Mouse (Mus musculus) liver, postnatal 0 days (tissue): ENCODE measurements around the gene Gmcl1. TPM values are rescaled to one million over a fixed set of nuclear protein-coding genes. Genes with fewer than 3 reads are reported as not detected.

Source experiments
- ATAC-seq: fragments of 200-750 bp; cut with Nextera tagmentation; 2 replicates; pipeline ENCODE4 v1.8.0; 2017; ENCODE audit warnings: mild to moderate bottlenecking, moderate library complexity
- DNase-seq: peaks from one replicate; pipeline ENCODE4 v3.0.0-alpha.2; 2016
- H3K27ac ChIP-seq: fragments of 300-500 bp; sonication (generic); 2 replicates; pipeline ENCODE4 v1.5.1; 2014; ENCODE audit warnings: antibody characterized with exemption, moderate library complexity, mild to moderate bottlenecking, low read depth
- H3K27me3 ChIP-seq: fragments of 300-500 bp; sonication (generic); 2 replicates; pipeline ENCODE4 v1.6.1; 2014; ENCODE audit warnings: low read length, control low read depth, mixed read lengths; ENCODE audit not compliant: insufficient read depth
- H3K36me3 ChIP-seq: fragments of 300-500 bp; sonication (generic); replicated peaks from 2 replicates; pipeline ENCODE4 v1.6.1; 2014; ENCODE audit warnings: mild to moderate bottlenecking, control low read depth, low read length, moderate library complexity, mixed read lengths; ENCODE audit not compliant: insufficient read depth
- H3K4me1 ChIP-seq: fragments of 300-500 bp; sonication (generic); 2 replicates; pipeline ENCODE4 v1.6.1; 2014; ENCODE audit warnings: antibody characterized with exemption, mild to moderate bottlenecking, control low read depth; ENCODE audit not compliant: insufficient read depth
- H3K4me2 ChIP-seq: fragments of 300-500 bp; sonication (generic); 2 replicates; pipeline ENCODE4 v1.6.1; 2014; ENCODE audit warnings: low read depth, mild to moderate bottlenecking, low read length, moderate library complexity, mixed read lengths
- H3K4me3 ChIP-seq: fragments of 300-500 bp; sonication (generic); 2 replicates; pipeline ENCODE4 v1.5.1; 2014; ENCODE audit warnings: low read depth, low read length
- H3K9ac ChIP-seq: fragments of 300-500 bp; sonication (generic); replicated peaks from 2 replicates; pipeline ENCODE4 v1.6.1; 2014; ENCODE audit warnings: mild to moderate bottlenecking, moderate library complexity
- H3K9me3 ChIP-seq: fragments of 300-500 bp; sonication (generic); 2 replicates; pipeline ENCODE4 v1.6.1; 2016; ENCODE audit warnings: mild to moderate bottlenecking, control low read depth, low read length, mixed read lengths
- CTCF ChIP-seq: sonication (generic); IDR thresholded peaks from 2 replicates; pipeline ENCODE4 v1.5.1; 2016; ENCODE audit warnings: antibody characterized with exemption, low read depth
- EP300 ChIP-seq: IDR thresholded peaks from 2 replicates; pipeline ENCODE4 v1.6.1; 2016; ENCODE audit warnings: antibody characterized with exemption, low read depth, mild to moderate bottlenecking
- WGBS: fragments of 180-500 bp; shearing (Covaris S2); extraction: QIAGEN DNeasy Blood & Tissue Kit; methylation state at CpG from one replicate; pipeline ENCODE4 v1.1.7; 2014; ENCODE audit not compliant: insufficient replicate concordance; 5-methylcytosine and 5-hydroxymethylcytosine counted together
- polyA plus RNA-seq: library from polyadenylated mRNA; unstranded; fragments of >200 nt; fragmentation: Nextera tagmentation; extraction: Ambion mirVana; gene quantifications from 2 replicates; pipeline ENCODE4 v1.2.1, GENCODE M21; 2015

Gmcl1 gene
- polyA plus RNA-seq, 1 experiment from 2014 or later, result 5.0 TPM

GRCm38 (mm10) chr6:86670873-86671272, 62.3 kb downstream of the Gmcl1 start:
- Histone ChIP-seq H3K4me2 (no peak overlapping the region), H3K36me3 (peaks cover 51% of the 10 kb centered on the region), H3K4me3 (no peak overlapping the region), H3K4me1 (peaks cover 18% of the 10 kb centered on the region), H3K9ac (no peak overlapping the region), H3K27ac (peak overlapping the region; percentile 94; the same call in 1 of the 2 replicates), H3K9me3 (no peaks in the 10 kb centered on the region), H3K27me3 (no peaks in the 10 kb centered on the region)
- DNase-seq (peak; percentile 42), ATAC-seq (no peak)
- TF ChIP-seq CTCF (peak; percentile 100), EP300 (no peak)
- 23% methylated on average over 2 of the region's 2 CpGs for WGBS

DNA sequence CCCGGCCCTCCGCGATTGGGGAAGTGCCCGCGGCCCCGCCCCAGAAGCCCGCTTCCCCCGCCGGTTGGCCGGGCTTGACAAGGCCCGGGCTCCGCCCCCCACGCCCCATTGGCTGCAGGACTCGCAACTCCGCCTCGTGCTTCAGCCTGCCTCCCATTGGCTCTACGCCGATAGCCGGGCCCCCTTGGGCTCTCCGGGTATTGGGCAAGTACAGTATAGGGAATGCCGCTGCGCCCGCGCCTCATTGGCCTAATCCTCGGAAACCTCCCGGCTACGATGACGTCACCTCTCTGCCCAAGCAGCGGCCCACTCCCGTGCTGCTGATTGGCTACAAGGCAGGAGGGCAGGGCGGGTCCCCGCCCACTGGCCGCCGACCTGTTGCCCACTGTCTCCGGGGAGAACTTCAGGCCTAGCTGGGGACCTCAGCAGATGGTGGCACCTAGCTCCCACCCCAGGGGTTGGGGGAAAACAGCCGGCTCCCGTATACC, 63.9 kb downstream of the Gmcl1 start:
- H3K9ac ChIP-seq, result peak overlapping the region; percentile 86
- ATAC-seq, result peak; percentile 98
- H3K27me3 ChIP-seq, result no peaks in the 10 kb centered on the region
- H3K4me1 ChIP-seq, result peaks cover 32% of the 10 kb centered on the region
- H3K9me3 ChIP-seq, result no peaks in the 10 kb centered on the region
- H3K27ac ChIP-seq, result peak overlapping the region; percentile 94
- H3K4me3 ChIP-seq, result peak overlapping the region; percentile 89
- peak; percentile 100 for DNase-seq
- 2% methylated on average over 23 of the region's 37 CpGs for WGBS
- peak overlapping the region; percentile 83 for H3K4me2 ChIP-seq
- TF ChIP-seq CTCF (no peak), EP300 (peak; percentile 70; the same call in 1 of the 2 replicates)
- H3K36me3 ChIP-seq, result peaks cover 57% of the 10 kb centered on the region

DNA sequence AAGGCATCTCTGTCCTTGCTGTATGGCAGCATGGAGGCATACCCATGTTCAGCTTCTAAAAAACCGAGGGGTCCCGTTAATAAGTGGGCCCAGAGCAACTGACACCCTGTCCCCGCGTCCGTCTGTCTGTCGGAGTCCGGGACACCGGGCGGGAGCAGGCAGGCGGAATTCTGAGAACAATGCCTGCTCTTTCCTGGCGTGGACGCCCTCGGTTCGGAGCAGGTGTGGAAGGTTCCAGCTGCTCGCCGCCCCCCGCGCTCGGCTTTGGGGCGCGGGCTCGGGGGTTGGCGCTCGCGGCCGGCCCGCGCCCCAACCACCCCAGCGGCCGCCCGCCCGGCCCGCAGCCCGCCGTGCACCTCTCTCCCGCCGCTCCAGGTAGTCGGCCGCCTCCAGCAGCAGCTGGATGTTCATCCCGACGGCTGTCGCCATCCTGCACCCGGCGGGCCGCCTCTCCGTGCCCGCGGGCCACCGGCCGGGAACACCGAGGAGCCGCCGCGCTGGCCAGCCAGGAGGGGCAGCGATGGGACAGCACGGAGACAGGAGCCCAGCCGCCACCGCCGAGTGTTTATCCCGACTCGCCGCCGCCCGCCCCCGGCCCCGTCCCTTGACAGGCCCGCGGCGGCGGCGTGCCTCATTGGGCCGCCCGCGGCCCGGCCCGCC, 64.5 kb downstream of the Gmcl1 start, which contains the start of gene Mxd1:
Mxd1 (minus strand) TSS at position 582 of the 660 bp plus-strand sequence.
- ATAC-seq (peak; percentile 2), DNase-seq (no peak)
- Histone ChIP-seq H3K36me3 (peaks cover 58% of the 10 kb centered on the region), H3K4me2 (peak within 1 kb of the TSS; percentile 83), H3K9me3 (no peaks in the 10 kb centered on the region), H3K4me1 (peaks cover 32% of the 10 kb centered on the region), H3K9ac (peak within 1 kb of the TSS; percentile 86), H3K4me3 (peak within 1 kb of the TSS; percentile 89), H3K27me3 (no peaks in the 10 kb centered on the region), H3K27ac (peak within 1 kb of the TSS; percentile 94)
- TF ChIP-seq CTCF (no peak), EP300 (no peak)
- under 1% methylated on average over 49 of the region's 76 CpGs for WGBS

GRCm38 (mm10) chr6:86667061-86667460, 66.1 kb downstream of the Gmcl1 start:
- H3K27me3 ChIP-seq, result no peaks in the 10 kb centered on the region
- H3K9me3 ChIP-seq, result no peaks in the 10 kb centered on the region
- peaks cover 32% of the 10 kb centered on the region for H3K4me1 ChIP-seq
- DNase-seq (no peak), ATAC-seq (no peak)
- H3K9ac ChIP-seq, result peak overlapping the region; percentile 86
- peak overlapping the region; percentile 89 for H3K4me3 ChIP-seq
- peak overlapping the region; percentile 75 for H3K4me2 ChIP-seq
- TF ChIP-seq CTCF (no peak), EP300 (no peak)
- H3K27ac ChIP-seq, result peak overlapping the region; percentile 69; the same call in 1 of the 2 replicates
- 89% methylated on average over 10 of the region's 10 CpGs for WGBS
- H3K36me3 ChIP-seq, result peaks cover 63% of the 10 kb centered on the region

GRCm38 (mm10) chr6:86665560-86666307, 67.4 kb downstream of the Gmcl1 start:
- Histone ChIP-seq H3K36me3 (peaks cover 68% of the 10 kb centered on the region), H3K27me3 (no peaks in the 10 kb centered on the region), H3K4me1 (peaks cover 38% of the 10 kb centered on the region), H3K9me3 (no peaks in the 10 kb centered on the region), H3K4me3 (peak overlapping the region; percentile 89), H3K9ac (peak overlapping the region; percentile 86), H3K27ac (peak overlapping the region; percentile 69), H3K4me2 (peak overlapping the region; percentile 75)
- ATAC-seq (no peak), DNase-seq (no peak)
- WGBS, result 51% methylated on average over 17 of the region's 17 CpGs
- TF ChIP-seq CTCF, result no peak
- TF ChIP-seq EP300, result no peak

- Histone ChIP-seq H3K9ac (peak overlapping the region; percentile 86), H3K9me3 (no peaks in the 10 kb centered on the region), H3K4me1 (peaks cover 40% of the 10 kb centered on the region), H3K36me3 (peaks cover 70% of the 10 kb centered on the region), H3K4me2 (peak overlapping the region; percentile 75), H3K27ac (no peak overlapping the region), H3K27me3 (no peaks in the 10 kb centered on the region), H3K4me3 (peak overlapping the region; percentile 89)
- ATAC-seq (no peak), DNase-seq (no peak)
- no peak for TF ChIP-seq CTCF
- no peak for TF ChIP-seq EP300
- WGBS, result 70% methylated on average over 5 of the region's 5 CpGs
These were observed 68.1 kb downstream of the Gmcl1 start for GRCm38 (mm10) chr6:86665076-86665475.
